Mouse (Mus musculus) G1E (cell line): Measurements from ENCODE around the gene Sel1l3.

Source experiments
- CTCF ChIP-seq: IDR thresholded peaks from 2 replicates; pipeline ENCODE4 v1.5.1; 2012; ENCODE audit warnings: low read depth, low read length, inconsistent platforms, mixed read lengths
- GATA1 ChIP-seq: IDR thresholded peaks from 2 replicates; pipeline ENCODE4 v1.6.1; 2012; ENCODE audit warnings: borderline replicate concordance, low read length, inconsistent platforms, mixed read lengths
- GATA2 ChIP-seq: IDR thresholded peaks from 2 replicates; pipeline ENCODE4 v1.6.1; 2012; ENCODE audit warnings: low read depth, low read length, inconsistent platforms, borderline replicate concordance
- POLR2AphosphoS5 ChIP-seq: IDR thresholded peaks from 2 replicates; pipeline ENCODE4 v1.6.1; 2012; ENCODE audit warnings: low read depth, low read length, inconsistent platforms; ENCODE audit not compliant: insufficient replicate concordance

- no peak for TF ChIP-seq CTCF
- TF ChIP-seq POLR2AphosphoS5, result no peak
- TF ChIP-seq GATA1, result no peak
- no peak for TF ChIP-seq GATA2
Measured at GRCm38 (mm10) chr5:53249431-53250061, 35.8 kb upstream of the Sel1l3 start.
